Mouse (Mus musculus): ENCODE data around the gene Zxdc. TPM values are rescaled to one million over a fixed set of nuclear protein-coding genes. Genes with fewer than 3 reads are reported as not detected.

Gene Zxdc
- polyA plus RNA-seq, 1 experiment from 2014 or later, result 2.9 TPM

DNA sequence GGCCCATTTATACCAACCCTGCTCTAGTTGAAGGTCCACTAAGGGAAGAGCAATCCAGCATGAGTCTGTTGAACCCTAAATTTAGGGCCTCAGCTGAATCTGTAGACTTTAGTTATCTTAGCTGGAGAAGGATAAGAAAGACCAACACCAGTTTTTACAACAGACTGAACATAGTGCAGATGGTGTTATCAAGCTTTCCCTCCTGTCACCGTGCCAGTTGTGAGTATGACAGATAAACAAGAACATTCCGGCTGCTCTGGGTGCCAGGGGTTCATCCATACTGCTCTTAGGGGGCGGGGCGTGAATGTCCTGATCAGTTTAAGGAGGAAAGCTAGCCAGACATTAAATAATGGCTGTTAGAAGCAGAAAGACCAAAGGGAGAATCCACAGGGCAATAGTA is 5.4 kb downstream of the Zxdc start:
- peak; percentile 91 for ATAC-seq (ENCODE audit: insufficient read depth)
- Histone ChIP-seq H3K4me1 (replicated peaks) (peaks cover 56% of the 10 kb centered on the region), H3K27me3 (no peaks in the 10 kb centered on the region), H3K4me2 (peak overlapping the region; percentile 37), H3K9ac (0 out of 2 replicates have a peak overlapping the region, but pooled peaks have one; percentile 16), H3K4me3 (replicated peaks) (no peak overlapping the region), H3K36me3 (replicated peaks) (peaks cover 61% of the 10 kb centered on the region), H3K27ac (replicated peaks) (peak overlapping the region; percentile 67), H3K9me3 (replicated peaks) (no peaks in the 10 kb centered on the region)
- 24% methylated on average over 4 of the region's 4 CpGs for WGBS (ENCODE audit: insufficient replicate concordance)

DNA sequence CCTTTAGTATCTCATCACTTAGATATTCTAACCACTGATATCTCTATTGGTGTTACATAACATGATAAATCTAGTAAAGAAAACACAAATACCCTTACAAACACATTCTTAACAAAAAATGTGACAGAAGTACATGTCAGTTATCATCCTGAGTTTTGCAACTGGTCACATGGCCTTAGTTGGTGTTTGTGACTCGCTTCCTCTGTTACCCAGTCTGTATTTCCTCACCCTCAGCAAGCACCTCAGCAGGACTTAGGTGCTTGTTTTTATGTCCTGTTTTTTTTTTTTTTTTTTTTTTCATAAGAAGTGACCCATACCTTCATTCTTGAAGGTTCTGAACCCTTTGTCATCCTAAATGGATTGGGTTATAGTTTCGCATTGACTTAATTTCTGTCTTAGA is 8.4 kb downstream of the Zxdc start:
- no peaks in the 10 kb centered on the region for H3K9me3 ChIP-seq (replicated peaks)
- no peak overlapping the region for H3K27ac ChIP-seq (replicated peaks)
- no peak overlapping the region for H3K9ac ChIP-seq
- WGBS (ENCODE audit: insufficient replicate concordance), result 77% methylated on average over 2 of the region's 2 CpGs
- no peak overlapping the region for H3K4me2 ChIP-seq
- no peaks in the 10 kb centered on the region for H3K27me3 ChIP-seq
- peaks cover 29% of the 10 kb centered on the region for H3K4me1 ChIP-seq (replicated peaks)
- peaks cover 85% of the 10 kb centered on the region for H3K36me3 ChIP-seq (replicated peaks)
- no peak overlapping the region for H3K4me3 ChIP-seq (replicated peaks)
- no peak for ATAC-seq (ENCODE audit: insufficient read depth)

DNA sequence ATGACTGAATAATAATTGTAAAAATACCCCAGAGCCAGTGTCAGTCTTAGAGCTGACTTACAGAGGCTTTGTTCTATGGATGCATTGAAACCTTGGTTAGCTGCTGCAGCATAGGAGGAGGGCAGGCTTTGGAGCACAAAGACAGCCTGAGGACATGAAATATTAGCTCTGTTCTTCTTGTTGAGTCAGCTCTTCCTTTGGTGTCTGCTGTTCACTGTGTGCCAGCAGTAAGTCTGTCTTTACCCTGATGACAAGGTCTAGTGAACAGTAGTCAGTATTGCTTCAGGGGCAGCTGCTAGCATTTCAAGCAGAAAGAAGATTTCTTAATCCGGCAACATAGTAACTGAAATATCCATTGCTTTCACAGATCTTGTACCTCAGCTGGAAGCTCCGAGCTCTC is 12.2 kb downstream of the Zxdc start:
- Histone ChIP-seq H3K9me3 (replicated peaks) (no peaks in the 10 kb centered on the region), H3K4me2 (no peak overlapping the region), H3K9ac (no peak overlapping the region), H3K36me3 (replicated peaks) (peaks cover 84% of the 10 kb centered on the region), H3K4me1 (replicated peaks) (no peaks in the 10 kb centered on the region), H3K27ac (replicated peaks) (no peak overlapping the region), H3K27me3 (no peaks in the 10 kb centered on the region), H3K4me3 (replicated peaks) (no peak overlapping the region)
- ATAC-seq (ENCODE audit: insufficient read depth), result no peak
- 82% methylated on average over 2 of the region's 2 CpGs for WGBS (ENCODE audit: insufficient replicate concordance)

DNA sequence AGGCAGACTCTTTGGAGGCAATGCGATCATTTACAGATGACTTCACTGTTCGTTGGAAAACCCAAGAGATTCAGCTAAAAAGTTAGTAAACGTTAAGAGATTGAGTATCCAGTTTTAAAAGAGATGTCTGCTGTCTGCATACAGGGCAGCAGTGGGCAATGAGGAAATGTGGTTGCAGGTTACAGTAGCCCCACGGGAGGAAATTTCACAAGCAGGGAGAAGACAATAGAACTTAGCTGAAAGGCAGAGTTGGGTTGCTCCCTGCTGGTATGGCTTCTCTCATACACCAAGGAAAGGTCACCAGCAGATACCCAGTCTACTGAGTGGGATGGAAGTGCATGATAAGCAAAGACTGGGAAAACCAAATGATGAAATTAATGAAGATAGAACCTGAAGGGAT is 21.3 kb downstream of the Zxdc start:
- no peak overlapping the region for H3K27ac ChIP-seq (replicated peaks)
- H3K4me3 ChIP-seq (replicated peaks), result no peak overlapping the region
- peaks cover 4% of the 10 kb centered on the region; the same call in 1 of the 2 replicates for H3K4me1 ChIP-seq (replicated peaks)
- H3K9ac ChIP-seq, result no peak overlapping the region
- H3K27me3 ChIP-seq, result no peaks in the 10 kb centered on the region
- no peak overlapping the region for H3K4me2 ChIP-seq
- no peak for ATAC-seq (ENCODE audit: insufficient read depth)
- peaks cover 48% of the 10 kb centered on the region for H3K36me3 ChIP-seq (replicated peaks)
- 68% methylated on average over 4 of the region's 4 CpGs for WGBS (ENCODE audit: insufficient replicate concordance)
- no peaks in the 10 kb centered on the region for H3K9me3 ChIP-seq (replicated peaks)

DNA sequence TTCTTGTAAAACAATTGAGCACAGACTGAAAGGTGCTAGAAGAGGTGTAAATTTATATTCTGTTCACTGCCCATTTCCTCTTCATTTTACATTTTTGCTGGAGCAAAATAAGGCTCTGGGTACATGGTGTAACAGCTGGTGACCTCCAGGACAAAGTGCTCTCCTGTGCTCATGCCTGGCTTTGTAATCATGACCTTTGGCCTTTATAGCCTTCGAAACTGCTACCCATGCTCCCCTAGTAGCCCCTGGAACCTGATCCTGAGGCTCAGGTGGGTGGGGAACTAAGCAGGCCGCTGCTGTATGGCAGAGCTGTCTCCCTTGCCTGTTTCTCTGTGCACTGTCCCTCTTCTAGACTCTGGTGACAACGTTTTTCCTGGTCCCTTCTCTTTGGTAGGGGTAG is 24.7 kb downstream of the Zxdc start:
- peak; percentile 79 for ATAC-seq (ENCODE audit: insufficient read depth)
- Histone ChIP-seq H3K27ac (replicated peaks) (0 out of 2 replicates have a peak overlapping the region, but pooled peaks have one; percentile 25), H3K36me3 (replicated peaks) (peaks cover 33% of the 10 kb centered on the region), H3K9ac (no peak overlapping the region), H3K9me3 (replicated peaks) (no peaks in the 10 kb centered on the region), H3K4me1 (replicated peaks) (peaks cover 7% of the 10 kb centered on the region; the same call in 1 of the 2 replicates), H3K4me3 (replicated peaks) (no peak overlapping the region), H3K4me2 (no peak overlapping the region), H3K27me3 (no peaks in the 10 kb centered on the region)
- WGBS (ENCODE audit: insufficient replicate concordance), result 56% methylated on average over 3 of the region's 3 CpGs

DNA sequence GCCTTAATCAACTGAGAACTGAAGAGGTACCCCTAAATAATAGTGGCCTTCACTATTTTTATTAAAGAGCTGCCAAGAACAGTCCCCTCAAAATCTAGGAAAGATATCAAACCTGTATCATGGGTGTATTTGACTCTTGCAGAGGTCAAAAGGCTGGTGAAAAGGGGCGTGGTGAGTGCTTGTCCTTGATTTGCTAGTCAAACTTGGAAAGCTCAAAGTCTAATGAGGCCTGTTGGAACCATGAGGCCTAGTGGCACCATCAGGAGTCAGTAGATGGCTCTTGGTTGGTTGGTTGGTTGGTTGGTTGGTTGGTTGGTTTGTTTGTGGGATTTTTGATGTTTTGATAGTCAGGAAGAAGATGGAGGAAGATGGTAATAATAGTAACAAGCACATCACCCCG is 26.5 kb downstream of the Zxdc start:
- 70% methylated on average over 2 of the region's 2 CpGs for WGBS (ENCODE audit: insufficient replicate concordance)
- Histone ChIP-seq H3K9ac (no peak overlapping the region), H3K27ac (replicated peaks) (no peak overlapping the region), H3K4me2 (no peak overlapping the region), H3K36me3 (replicated peaks) (peaks cover 28% of the 10 kb centered on the region; the same call in 1 of the 2 replicates), H3K4me1 (replicated peaks) (peaks cover 7% of the 10 kb centered on the region; the same call in 1 of the 2 replicates), H3K4me3 (replicated peaks) (no peak overlapping the region), H3K27me3 (no peaks in the 10 kb centered on the region), H3K9me3 (replicated peaks) (no peaks in the 10 kb centered on the region)
- no peak for ATAC-seq (ENCODE audit: insufficient read depth)

DNA sequence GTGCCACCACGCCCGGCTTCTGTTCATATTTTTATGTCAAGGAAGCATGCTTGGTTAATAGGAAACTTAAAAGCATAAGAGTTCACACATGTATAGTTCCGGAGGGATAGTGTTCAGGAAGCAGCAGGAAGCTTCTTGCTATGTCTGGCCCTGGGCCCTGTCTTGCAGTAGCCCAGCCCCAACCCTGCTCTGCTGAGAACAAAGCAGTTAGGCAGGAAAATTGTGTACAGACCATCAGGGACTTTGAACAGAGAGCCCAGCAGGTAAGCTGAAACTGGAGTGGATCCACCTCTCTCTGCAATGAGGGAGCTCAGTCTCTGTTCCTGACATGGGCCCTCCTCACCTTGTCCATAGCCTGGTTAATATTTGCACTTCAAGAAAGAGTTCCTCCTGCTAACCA is 28.0 kb downstream of the Zxdc start:
- WGBS (ENCODE audit: insufficient replicate concordance), result 68% methylated on average over 3 of the region's 3 CpGs
- Histone ChIP-seq H3K9me3 (replicated peaks) (no peaks in the 10 kb centered on the region), H3K4me3 (replicated peaks) (no peak overlapping the region), H3K9ac (no peak overlapping the region), H3K4me1 (replicated peaks) (peaks cover 7% of the 10 kb centered on the region; the same call in 1 of the 2 replicates), H3K27ac (replicated peaks) (0 out of 2 replicates have a peak overlapping the region, but pooled peaks have one; percentile 24), H3K36me3 (replicated peaks) (peaks cover 34% of the 10 kb centered on the region), H3K27me3 (no peaks in the 10 kb centered on the region), H3K4me2 (no peak overlapping the region)
- 0 out of 2 replicates have a peak, but pooled peaks have one; percentile 25 for ATAC-seq (ENCODE audit: insufficient read depth)

DNA sequence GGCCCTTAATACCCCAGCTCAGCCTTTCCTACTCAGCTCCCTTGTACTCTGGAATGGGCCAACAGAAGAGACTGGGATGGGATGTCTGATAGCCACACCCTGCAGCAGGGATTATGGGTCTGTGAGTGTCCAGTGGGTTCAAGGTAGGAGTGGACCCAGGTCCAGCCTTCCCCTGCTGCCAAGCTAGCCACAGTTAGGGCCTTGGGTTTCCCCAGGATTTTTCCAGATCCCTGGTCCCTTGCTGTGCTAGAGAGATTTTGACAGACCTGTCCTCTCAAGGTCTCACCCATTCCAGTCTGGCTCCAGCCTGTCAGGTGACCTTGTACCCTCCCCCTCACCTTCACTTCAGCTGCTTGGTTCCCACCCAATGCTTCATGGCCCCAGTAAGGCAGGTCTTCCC is 39.3 kb downstream of the Zxdc start:
- H3K9me3 ChIP-seq (replicated peaks), result no peaks in the 10 kb centered on the region
- no peak overlapping the region for H3K27ac ChIP-seq (replicated peaks)
- ATAC-seq (ENCODE audit: insufficient read depth), result no peak
- H3K36me3 ChIP-seq (replicated peaks), result no peaks in the 10 kb centered on the region
- no peak overlapping the region for H3K4me3 ChIP-seq (replicated peaks)
- H3K27me3 ChIP-seq, result no peaks in the 10 kb centered on the region
- H3K4me2 ChIP-seq, result no peak overlapping the region
- H3K9ac ChIP-seq, result no peak overlapping the region
- no peaks in the 10 kb centered on the region for H3K4me1 ChIP-seq (replicated peaks)

DNA sequence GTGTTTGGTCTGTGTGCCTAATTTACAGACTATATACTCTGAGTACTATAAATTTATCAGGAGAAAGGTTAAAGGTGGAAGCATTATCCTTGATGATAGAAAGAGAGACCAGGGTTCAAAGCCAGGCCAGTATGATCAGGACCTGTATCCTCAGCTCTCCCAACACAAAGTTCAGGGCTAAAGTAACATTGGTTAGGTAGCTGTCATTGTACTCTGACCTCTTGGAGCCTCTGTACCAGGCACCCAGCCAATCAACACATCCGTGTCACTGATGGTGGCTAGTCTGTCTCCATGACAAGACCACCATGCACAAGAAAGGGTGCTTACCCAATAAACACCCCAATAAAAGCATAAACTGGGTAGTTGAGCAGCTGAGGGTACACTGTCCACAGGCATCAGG is 41.7 kb downstream of the Zxdc start:
- Histone ChIP-seq H3K27ac (replicated peaks) (no peak overlapping the region), H3K4me2 (no peak overlapping the region), H3K27me3 (no peaks in the 10 kb centered on the region), H3K36me3 (replicated peaks) (no peaks in the 10 kb centered on the region), H3K4me1 (replicated peaks) (no peaks in the 10 kb centered on the region), H3K9me3 (replicated peaks) (no peaks in the 10 kb centered on the region), H3K9ac (no peak overlapping the region), H3K4me3 (replicated peaks) (no peak overlapping the region)
- ATAC-seq (ENCODE audit: insufficient read depth), result no peak
- 39% methylated on average over 1 of the region's 1 CpGs for WGBS (ENCODE audit: insufficient replicate concordance)

DNA sequence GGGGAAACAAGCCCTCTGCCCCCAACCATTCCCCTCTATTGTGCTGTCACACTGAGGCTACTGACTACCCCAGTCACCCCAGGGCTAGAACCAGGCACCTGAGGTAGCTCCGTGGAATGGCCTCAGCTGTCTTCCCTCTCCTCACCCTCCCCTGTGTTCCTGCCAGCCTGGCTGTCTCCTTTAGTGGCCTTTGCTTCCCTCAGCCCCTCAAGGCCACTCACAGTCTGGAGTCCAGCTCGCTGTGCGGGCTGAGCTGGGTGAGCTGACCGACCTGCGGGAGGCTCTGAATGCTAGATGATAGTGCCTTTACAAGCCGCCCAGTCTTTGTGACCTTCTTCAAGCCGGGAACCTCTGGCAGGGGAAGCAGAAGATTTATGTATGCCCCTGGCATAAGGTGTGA is 42.6 kb downstream of the Zxdc start:
- Histone ChIP-seq H3K9me3 (replicated peaks) (no peaks in the 10 kb centered on the region), H3K36me3 (replicated peaks) (no peaks in the 10 kb centered on the region), H3K4me2 (no peak overlapping the region), H3K4me1 (replicated peaks) (no peaks in the 10 kb centered on the region), H3K9ac (no peak overlapping the region), H3K27me3 (no peaks in the 10 kb centered on the region), H3K4me3 (replicated peaks) (no peak overlapping the region), H3K27ac (replicated peaks) (no peak overlapping the region)
- 65% methylated on average over 7 of the region's 7 CpGs for WGBS (ENCODE audit: insufficient replicate concordance)
- no peak for ATAC-seq (ENCODE audit: insufficient read depth)

DNA sequence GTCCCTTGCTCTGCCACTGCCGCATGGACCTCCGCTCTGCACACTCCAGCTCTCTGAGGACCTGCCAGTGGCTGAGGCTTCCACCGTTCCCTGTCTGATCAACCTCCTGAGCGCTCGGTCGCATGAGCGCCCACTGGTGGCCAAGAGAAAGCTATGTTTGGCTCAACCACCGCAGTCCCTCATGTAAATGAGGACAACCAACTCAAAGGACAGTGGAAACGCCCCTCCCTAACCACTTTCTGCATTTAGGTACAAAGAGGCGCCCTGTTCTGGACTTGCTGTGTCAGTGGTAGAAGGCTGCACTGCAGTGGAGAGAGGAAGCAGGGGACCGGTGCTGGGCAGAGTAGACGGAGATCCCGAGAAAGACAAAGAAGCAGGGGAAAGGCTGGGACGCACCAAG is 53.3 kb downstream of the Zxdc start:
- H3K27ac ChIP-seq (replicated peaks), result no peak overlapping the region
- no peaks in the 10 kb centered on the region for H3K36me3 ChIP-seq (replicated peaks)
- H3K27me3 ChIP-seq, result peaks cover 10% of the 10 kb centered on the region
- no peak overlapping the region for H3K9ac ChIP-seq
- no peaks in the 10 kb centered on the region for H3K9me3 ChIP-seq (replicated peaks)
- peaks cover 8% of the 10 kb centered on the region for H3K4me1 ChIP-seq (replicated peaks)
- WGBS (ENCODE audit: insufficient replicate concordance), result 6% methylated on average over 14 of the region's 14 CpGs
- peak; percentile 70 for ATAC-seq (ENCODE audit: insufficient read depth)
- H3K4me2 ChIP-seq, result peak overlapping the region; percentile 42
- no peak overlapping the region for H3K4me3 ChIP-seq (replicated peaks)

DNA sequence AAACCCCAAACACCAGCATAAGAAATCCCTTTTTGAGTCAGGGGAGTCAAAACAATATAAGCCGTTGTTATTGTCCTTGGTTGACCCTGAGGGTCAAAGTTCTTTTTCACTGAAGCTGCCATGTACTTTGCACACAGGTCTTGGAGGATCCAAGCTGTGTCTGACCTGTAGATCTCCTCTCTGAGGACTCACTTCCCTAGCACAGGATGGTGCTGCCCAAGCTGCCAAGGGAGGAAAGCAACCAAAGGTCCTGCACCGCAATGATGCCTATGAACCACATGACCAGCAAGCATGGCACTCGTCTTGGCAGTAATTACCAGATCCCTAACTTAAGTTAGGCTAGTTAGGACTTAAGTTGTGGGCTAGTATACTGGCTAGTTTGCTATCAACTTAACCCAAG is 56.1 kb downstream of the Zxdc start:
- Histone ChIP-seq H3K27ac (replicated peaks) (no peak overlapping the region), H3K36me3 (replicated peaks) (no peaks in the 10 kb centered on the region), H3K27me3 (peaks cover 24% of the 10 kb centered on the region), H3K4me1 (replicated peaks) (peaks cover 8% of the 10 kb centered on the region), H3K9me3 (replicated peaks) (no peaks in the 10 kb centered on the region), H3K9ac (no peak overlapping the region), H3K4me2 (no peak overlapping the region), H3K4me3 (replicated peaks) (no peak overlapping the region)
- ATAC-seq (ENCODE audit: insufficient read depth), result no peak
- WGBS (ENCODE audit: insufficient replicate concordance), result 74% methylated on average over 3 of the region's 3 CpGs

Data from liver, embryonic 15.5 days (tissue).